Mouse (Mus musculus) liver, embryonic 16.5 days (tissue): Measurements from ENCODE around the gene Lamc3. TPM values are rescaled to one million over a fixed set of nuclear protein-coding genes. Genes with fewer than 3 reads are reported as not detected.
A peak's percentile ranks its signal among the peaks of the same experiment; 100 is the strongest.

Experiments
- ATAC-seq: fragments of 200-750 bp; cut with Nextera tagmentation; 2 replicates; pipeline ENCODE4 v1.8.0; 2017; ENCODE audit warnings: low read depth, mild to moderate bottlenecking, moderate number of reproducible peaks, moderate library complexity
- H3K27ac ChIP-seq: fragments of 300-500 bp; sonication (generic); 2 replicates; pipeline ENCODE4 v1.5.1; 2014; ENCODE audit warnings: mild to moderate bottlenecking, low read length
- H3K27me3 ChIP-seq: fragments of 300-500 bp; sonication (generic); 2 replicates; pipeline ENCODE4 v1.6.1; 2014; ENCODE audit warnings: low read depth, low read length, mixed read lengths; ENCODE audit not compliant: control insufficient read depth, insufficient read depth
- H3K36me3 ChIP-seq: fragments of 300-500 bp; sonication (generic); 2 replicates; pipeline ENCODE4 v1.6.1; 2014; ENCODE audit warnings: mild to moderate bottlenecking; ENCODE audit not compliant: control insufficient read depth, insufficient read depth
- H3K4me1 ChIP-seq: fragments of 300-500 bp; sonication (generic); 2 replicates; pipeline ENCODE4 v1.6.1; 2014; ENCODE audit warnings: low read depth, low read length, mixed read lengths; ENCODE audit not compliant: control insufficient read depth
- H3K4me2 ChIP-seq: fragments of 300-500 bp; sonication (generic); 2 replicates; pipeline ENCODE4 v1.6.1; 2014; ENCODE audit warnings: low read depth, low read length, mixed read lengths
- H3K4me3 ChIP-seq: fragments of 300-500 bp; sonication (generic); 2 replicates; pipeline ENCODE4 v1.5.1; 2014; ENCODE audit warnings: low read depth, mild to moderate bottlenecking, low read length
- H3K9ac ChIP-seq: fragments of 300-500 bp; sonication (generic); 2 replicates; pipeline ENCODE4 v1.6.1; 2014; ENCODE audit warnings: low read depth, low read length
- H3K9me3 ChIP-seq: fragments of 300-500 bp; sonication (generic); replicated peaks from 2 replicates; pipeline ENCODE4 v1.6.1; 2016; ENCODE audit warnings: low read length; ENCODE audit not compliant: control insufficient read depth
- WGBS: fragments of 180-500 bp; shearing (Covaris S2); extraction: QIAGEN DNeasy Blood & Tissue Kit; methylation state at CpG from one replicate; pipeline ENCODE4 v1.1.7; 2014; ENCODE audit not compliant: insufficient replicate concordance; 5-methylcytosine and 5-hydroxymethylcytosine counted together
- polyA plus RNA-seq: library from polyadenylated mRNA; unstranded; fragments of >200 nt; fragmentation: Nextera tagmentation; extraction: Ambion mirVana; gene quantifications from 2 replicates; pipeline ENCODE4 v1.2.1, GENCODE M21; 2015

Gene Lamc3
- polyA plus RNA-seq, 1 experiment from 2014 or later, result 0.15 TPM

GRCm38 (mm10) chr2:31935054-31935453 lies 48.0 kb downstream of the Lamc3 start:
- Histone ChIP-seq H3K27me3 (no peaks in the 10 kb centered on the region), H3K36me3 (no peaks in the 10 kb centered on the region), H3K4me2 (no peak overlapping the region), H3K9ac (no peak overlapping the region), H3K4me1 (no peaks in the 10 kb centered on the region), H3K4me3 (no peak overlapping the region), H3K27ac (no peak overlapping the region), H3K9me3 (no peaks in the 10 kb centered on the region)
- ATAC-seq, result no peak
- WGBS, result 31% methylated on average over 4 of the region's 4 CpGs

- no peaks in the 10 kb centered on the region for H3K27me3 ChIP-seq
- H3K4me3 ChIP-seq, result no peak overlapping the region
- no peak overlapping the region for H3K4me2 ChIP-seq
- WGBS, result 74% methylated on average over 1 of the region's 1 CpGs
- no peaks in the 10 kb centered on the region for H3K36me3 ChIP-seq
- H3K27ac ChIP-seq, result no peak overlapping the region
- H3K9me3 ChIP-seq, result no peaks in the 10 kb centered on the region
- no peak overlapping the region for H3K9ac ChIP-seq
- no peaks in the 10 kb centered on the region for H3K4me1 ChIP-seq
- no peak for ATAC-seq
Measured at GRCm38 (mm10) chr2:31938298-31938697, 51.2 kb downstream of the Lamc3 start.

GRCm38 (mm10) chr2:31943011-31943410 lies 55.9 kb downstream of the Lamc3 start:
- Histone ChIP-seq H3K4me1 (no peaks in the 10 kb centered on the region), H3K4me3 (no peak overlapping the region), H3K27me3 (no peaks in the 10 kb centered on the region; the same call in 1 of the 2 replicates), H3K27ac (no peak overlapping the region), H3K9ac (no peak overlapping the region), H3K9me3 (no peaks in the 10 kb centered on the region), H3K4me2 (no peak overlapping the region), H3K36me3 (no peaks in the 10 kb centered on the region)
- 33% methylated on average over 4 of the region's 4 CpGs for WGBS
- no peak for ATAC-seq

GRCm38 (mm10) chr2:31945580-31945979 lies 58.5 kb downstream of the Lamc3 start:
- H3K36me3 ChIP-seq, result no peaks in the 10 kb centered on the region
- no peak overlapping the region for H3K4me3 ChIP-seq
- no peaks in the 10 kb centered on the region for H3K9me3 ChIP-seq
- no peaks in the 10 kb centered on the region for H3K4me1 ChIP-seq
- H3K4me2 ChIP-seq, result no peak overlapping the region
- H3K27ac ChIP-seq, result no peak overlapping the region
- H3K9ac ChIP-seq, result no peak overlapping the region
- 35% methylated on average over 2 of the region's 2 CpGs for WGBS
- peaks cover 24% of the 10 kb centered on the region for H3K27me3 ChIP-seq
- no peak for ATAC-seq

- ATAC-seq, result no peak
- WGBS, result 55% methylated on average over 6 of the region's 6 CpGs
Measured at GRCm38 (mm10) chr2:31948392-31948791, 61.3 kb downstream of the Lamc3 start.

GRCm38 (mm10) chr2:31948801-31949200 lies 61.7 kb downstream of the Lamc3 start:
- no peak for ATAC-seq

More at GRCm38 (mm10) chr2:31948392-31948791, 61.3 kb downstream of the Lamc3 start:
- peaks cover 43% of the 10 kb centered on the region for H3K27me3 ChIP-seq
- H3K9me3 ChIP-seq, result no peaks in the 10 kb centered on the region
- no peaks in the 10 kb centered on the region for H3K4me1 ChIP-seq
- H3K36me3 ChIP-seq, result no peaks in the 10 kb centered on the region
- no peak overlapping the region for H3K9ac ChIP-seq
- H3K27ac ChIP-seq, result no peak overlapping the region
- H3K4me3 ChIP-seq, result no peak overlapping the region
- H3K4me2 ChIP-seq, result no peak overlapping the region

GRCm38 (mm10) chr2:31950058-31950871 lies 63.2 kb downstream of the Lamc3 start, which contains the start of gene Aif1l:
Gene Aif1l, plus strand, starts transcription at chr2:31950139.
- Histone ChIP-seq H3K36me3 (no peaks in the 10 kb centered on the region), H3K9me3 (no peaks in the 10 kb centered on the region), H3K4me1 (no peaks in the 10 kb centered on the region), H3K9ac (peak within 1 kb of the TSS; percentile 35; the same call in 1 of the 2 replicates), H3K4me2 (peak within 1 kb of the TSS; percentile 77), H3K27me3 (peaks cover 43% of the 10 kb centered on the region), H3K4me3 (peak within 1 kb of the TSS; percentile 45), H3K27ac (no peak within 1 kb of the TSS)
- WGBS, result under 1% methylated on average over 50 of the region's 66 CpGs
- ATAC-seq, result no peak

More at GRCm38 (mm10) chr2:31948801-31949200, 61.7 kb downstream of the Lamc3 start:
- Histone ChIP-seq H3K36me3 (no peaks in the 10 kb centered on the region), H3K4me2 (no peak overlapping the region), H3K27me3 (peaks cover 43% of the 10 kb centered on the region), H3K9ac (no peak overlapping the region), H3K27ac (no peak overlapping the region), H3K4me1 (no peaks in the 10 kb centered on the region), H3K4me3 (no peak overlapping the region), H3K9me3 (no peaks in the 10 kb centered on the region)
- 50% methylated on average over 6 of the region's 6 CpGs for WGBS

GRCm38 (mm10) chr2:31950966-31951365 lies 63.9 kb downstream of the Lamc3 start:
- 36% methylated on average over 9 of the region's 9 CpGs for WGBS
- H3K4me2 ChIP-seq, result no peak overlapping the region
- no peak for ATAC-seq
- H3K9ac ChIP-seq, result no peak overlapping the region
- H3K4me3 ChIP-seq, result no peak overlapping the region
- H3K27me3 ChIP-seq, result peaks cover 43% of the 10 kb centered on the region
- no peaks in the 10 kb centered on the region for H3K4me1 ChIP-seq
- no peaks in the 10 kb centered on the region for H3K36me3 ChIP-seq
- H3K9me3 ChIP-seq, result no peaks in the 10 kb centered on the region
- no peak overlapping the region for H3K27ac ChIP-seq

- H3K4me3 ChIP-seq, result no peak overlapping the region
- H3K27me3 ChIP-seq, result peaks cover 43% of the 10 kb centered on the region
- ATAC-seq, result no peak
- WGBS, result 76% methylated on average over 10 of the region's 10 CpGs
- H3K36me3 ChIP-seq, result no peaks in the 10 kb centered on the region
- no peak overlapping the region for H3K4me2 ChIP-seq
- no peak overlapping the region for H3K27ac ChIP-seq
- H3K4me1 ChIP-seq, result no peaks in the 10 kb centered on the region
- H3K9ac ChIP-seq, result no peak overlapping the region
- no peaks in the 10 kb centered on the region for H3K9me3 ChIP-seq
Measured at GRCm38 (mm10) chr2:31952236-31952635, 65.1 kb downstream of the Lamc3 start.
